Mouse (Mus musculus): ENCODE results near the gene Gm20547. TPM values are rescaled to one million over a fixed set of nuclear protein-coding genes. Genes with fewer than 3 reads are reported as not detected.

Gene Gm20547
- polyA plus RNA-seq (2015; fragmentation: Nextera tagmentation; extraction: Ambion mirVana): 0.08 TPM in 1 of 2 replicates, not detected in the other

DNA sequence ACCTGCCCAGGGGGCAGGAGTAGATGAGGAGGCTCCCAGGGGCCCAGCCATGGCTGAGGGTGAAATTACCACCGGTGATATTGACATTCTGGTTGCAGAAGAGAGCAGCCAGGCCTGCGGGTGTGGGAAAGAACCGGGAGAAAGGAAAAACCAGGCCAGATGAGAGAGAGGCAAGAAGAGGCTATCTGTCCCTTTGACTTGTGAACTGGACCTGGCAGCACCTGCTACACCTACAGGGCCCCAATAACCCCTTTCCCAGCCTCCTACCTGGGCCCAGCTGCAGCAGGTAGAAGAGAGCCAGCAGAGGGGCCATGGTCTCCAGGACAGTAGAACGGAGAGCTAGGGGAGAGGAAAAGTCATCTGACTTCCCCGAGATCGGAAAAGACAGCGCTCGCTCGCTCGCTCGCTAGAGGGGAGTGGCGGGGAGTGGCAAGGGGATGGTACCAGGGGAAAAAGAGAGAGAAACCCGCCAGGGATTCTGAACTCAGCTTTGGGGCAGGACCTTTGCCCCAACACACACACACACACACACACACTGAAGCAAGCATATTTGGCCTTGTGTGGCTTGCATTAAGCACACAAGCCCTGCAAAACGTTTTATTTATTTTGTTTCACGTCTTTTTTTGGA, at the start of gene Gm20547:
Gene Gm20547 (minus strand): TSS at position 360 of the 628 bp plus-strand sequence.
- Histone ChIP-seq H3K4me3 (replicated peaks) (no peak within 1 kb of the TSS), H3K9me3 (no peaks in the 10 kb centered on the region), H3K27ac (no peak within 1 kb of the TSS), H3K4me1 (replicated peaks) (no peaks in the 10 kb centered on the region), H3K9ac (replicated peaks) (no peak within 1 kb of the TSS), H3K36me3 (no peaks in the 10 kb centered on the region), H3K4me2 (replicated peaks) (no peak within 1 kb of the TSS), H3K27me3 (peaks cover 12% of the 10 kb centered on the region)
- no peak for ATAC-seq
- WGBS: 10% methylated on average over 15 of the region's 15 CpGs

GRCm38 (mm10) chr17:34931061-34931734, 49.4 kb upstream of the Gm20547 start, which contains the start of gene Neu1:
TSS of gene Neu1 (plus strand) at chr17:34931253.
- H3K4me3 ChIP-seq (replicated peaks): peak within 1 kb of the TSS; percentile 63
- H3K9ac ChIP-seq (replicated peaks): peak within 1 kb of the TSS; percentile 81
- 0% methylated on average over 38 of the region's 38 CpGs for WGBS
- ATAC-seq: peak; percentile 98
- peaks cover 18% of the 10 kb centered on the region for H3K36me3 ChIP-seq
- H3K4me2 ChIP-seq (replicated peaks): peak within 1 kb of the TSS; percentile 94
- H3K27ac ChIP-seq: peak within 1 kb of the TSS; percentile 52
- no peaks in the 10 kb centered on the region for H3K9me3 ChIP-seq
- no peaks in the 10 kb centered on the region for H3K27me3 ChIP-seq
- peaks cover 13% of the 10 kb centered on the region for H3K4me1 ChIP-seq (replicated peaks)

DNA sequence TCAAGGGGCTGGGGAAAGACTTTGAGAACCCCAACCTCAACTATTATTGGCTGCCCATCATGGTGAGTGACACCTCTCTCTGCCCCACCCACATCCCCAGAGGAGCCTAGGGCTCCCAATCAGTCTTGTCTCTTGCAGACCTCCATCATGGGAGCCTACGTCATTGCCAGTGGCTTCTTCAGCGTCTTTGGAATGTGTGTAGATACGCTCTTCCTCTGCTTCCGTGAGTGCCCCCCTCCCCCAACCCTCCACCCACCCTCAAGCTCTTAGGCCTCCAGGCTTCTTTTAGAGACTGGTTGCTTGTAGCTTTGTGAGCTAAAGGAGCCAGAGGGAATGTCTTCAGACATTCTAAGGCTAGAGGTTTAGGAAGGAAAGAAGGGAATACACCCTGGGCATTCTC, 47.0 kb upstream of the Gm20547 start:
- H3K27ac ChIP-seq: no peak overlapping the region
- peaks cover 3% of the 10 kb centered on the region; the same call in 1 of the 2 replicates for H3K36me3 ChIP-seq
- ATAC-seq: no peak
- H3K9me3 ChIP-seq: no peaks in the 10 kb centered on the region
- no peaks in the 10 kb centered on the region for H3K27me3 ChIP-seq
- H3K9ac ChIP-seq (replicated peaks): no peak overlapping the region
- H3K4me2 ChIP-seq (replicated peaks): no peak overlapping the region
- WGBS: 81% methylated on average over 4 of the region's 4 CpGs
- no peak overlapping the region for H3K4me3 ChIP-seq (replicated peaks)
- peaks cover 13% of the 10 kb centered on the region for H3K4me1 ChIP-seq (replicated peaks)

GRCm38 (mm10) chr17:34927306-34928019, 45.6 kb upstream of the Gm20547 start:
- no peaks in the 10 kb centered on the region for H3K9me3 ChIP-seq
- WGBS: 85% methylated on average over 18 of the region's 18 CpGs

DNA sequence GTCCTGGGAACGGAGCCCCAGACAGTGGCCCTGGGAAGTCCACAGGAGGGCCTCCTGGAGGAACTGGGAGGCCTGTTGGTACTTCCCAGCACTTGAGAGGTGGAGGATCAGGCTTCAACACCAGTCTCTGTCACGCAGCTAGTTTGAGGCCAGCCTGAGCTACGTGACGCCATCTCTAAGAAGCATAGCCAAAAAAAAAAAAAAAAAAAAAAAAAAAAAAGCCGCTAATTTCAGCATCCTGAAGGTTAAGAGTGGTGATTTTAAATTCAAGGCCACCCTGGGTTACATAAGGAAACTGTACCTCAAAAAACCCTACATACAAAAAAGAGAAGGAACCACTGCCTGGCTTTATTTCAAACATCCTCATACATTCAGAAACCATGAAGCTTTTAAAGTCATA, 42.4 kb upstream of the Gm20547 start:
- Histone ChIP-seq H3K9ac (replicated peaks) (no peak overlapping the region), H3K4me2 (replicated peaks) (no peak overlapping the region), H3K9me3 (no peaks in the 10 kb centered on the region), H3K36me3 (no peaks in the 10 kb centered on the region), H3K27ac (no peak overlapping the region), H3K4me1 (replicated peaks) (no peaks in the 10 kb centered on the region), H3K27me3 (no peaks in the 10 kb centered on the region), H3K4me3 (replicated peaks) (no peak overlapping the region)
- ATAC-seq: no peak
- 70% methylated on average over 5 of the region's 5 CpGs for WGBS

More at GRCm38 (mm10) chr17:34927306-34928019, 45.6 kb upstream of the Gm20547 start:
- no peak overlapping the region for H3K4me2 ChIP-seq (replicated peaks)
- H3K4me3 ChIP-seq (replicated peaks): no peak overlapping the region
- ATAC-seq: no peak
- H3K27ac ChIP-seq: no peak overlapping the region
- H3K9ac ChIP-seq (replicated peaks): no peak overlapping the region
- H3K36me3 ChIP-seq: no peaks in the 10 kb centered on the region
- peaks cover 12% of the 10 kb centered on the region for H3K4me1 ChIP-seq (replicated peaks)
- no peaks in the 10 kb centered on the region for H3K27me3 ChIP-seq

DNA sequence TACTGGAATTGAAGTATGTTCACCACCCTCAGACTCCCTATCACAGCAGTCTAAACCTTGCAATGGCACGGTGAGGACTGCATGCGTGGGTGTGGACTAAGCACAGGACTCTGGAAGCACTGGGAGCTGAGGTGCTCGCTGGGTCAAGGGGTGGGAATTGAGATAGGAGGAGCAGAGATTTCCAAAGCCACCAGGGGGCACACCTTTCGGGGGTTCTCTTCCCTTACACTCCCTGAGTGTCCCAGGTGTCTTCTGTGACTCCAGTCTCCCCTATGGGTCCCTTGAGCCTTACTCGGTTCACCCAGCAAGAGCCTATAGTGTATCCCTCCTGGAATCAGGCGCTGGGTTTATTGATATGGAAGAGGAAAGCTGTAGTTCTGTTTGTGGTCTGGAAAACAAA, 41.1 kb upstream of the Gm20547 start:
- no peak overlapping the region for H3K4me2 ChIP-seq (replicated peaks)
- WGBS: 48% methylated on average over 6 of the region's 6 CpGs
- no peaks in the 10 kb centered on the region for H3K9me3 ChIP-seq
- H3K4me1 ChIP-seq (replicated peaks): no peaks in the 10 kb centered on the region
- H3K27ac ChIP-seq: no peak overlapping the region
- no peaks in the 10 kb centered on the region for H3K27me3 ChIP-seq
- ATAC-seq: no peak
- H3K4me3 ChIP-seq (replicated peaks): no peak overlapping the region
- H3K9ac ChIP-seq (replicated peaks): no peak overlapping the region; the same call in 1 of the 2 replicates
- no peaks in the 10 kb centered on the region for H3K36me3 ChIP-seq

- ATAC-seq: no peak
- Histone ChIP-seq H3K36me3 (peaks cover 20% of the 10 kb centered on the region), H3K9me3 (no peaks in the 10 kb centered on the region), H3K4me2 (replicated peaks) (no peak overlapping the region), H3K4me1 (replicated peaks) (no peaks in the 10 kb centered on the region), H3K27ac (no peak overlapping the region), H3K9ac (replicated peaks) (no peak overlapping the region), H3K4me3 (replicated peaks) (no peak overlapping the region), H3K27me3 (no peaks in the 10 kb centered on the region)
- WGBS: 84% methylated on average over 9 of the region's 9 CpGs
Observed at GRCm38 (mm10) chr17:34917188-34917587, 35.3 kb upstream of the Gm20547 start.

- no peaks in the 10 kb centered on the region for H3K9me3 ChIP-seq
- no peak for ATAC-seq
- H3K4me2 ChIP-seq (replicated peaks): no peak overlapping the region
- peaks cover 29% of the 10 kb centered on the region for H3K36me3 ChIP-seq
- no peak overlapping the region for H3K4me3 ChIP-seq (replicated peaks)
- 83% methylated on average over 5 of the region's 5 CpGs for WGBS
- H3K4me1 ChIP-seq (replicated peaks): no peaks in the 10 kb centered on the region
- H3K27ac ChIP-seq: no peak overlapping the region
- no peaks in the 10 kb centered on the region for H3K27me3 ChIP-seq
- no peak overlapping the region for H3K9ac ChIP-seq (replicated peaks)
Observed at GRCm38 (mm10) chr17:34916316-34916715, 34.5 kb upstream of the Gm20547 start.

- Histone ChIP-seq H3K9ac (replicated peaks) (peak overlapping the region; percentile 32; the same call in 1 of the 2 replicates), H3K36me3 (peaks cover 38% of the 10 kb centered on the region), H3K27ac (no peak overlapping the region), H3K4me2 (replicated peaks) (no peak overlapping the region), H3K27me3 (no peaks in the 10 kb centered on the region), H3K4me1 (replicated peaks) (no peaks in the 10 kb centered on the region), H3K4me3 (replicated peaks) (no peak overlapping the region), H3K9me3 (no peaks in the 10 kb centered on the region)
- ATAC-seq: no peak
- 24% methylated on average over 11 of the region's 11 CpGs for whole genome bisulfite sequencing
Observed at GRCm38 (mm10) chr17:34915410-34915831, 33.6 kb upstream of the Gm20547 start.

GRCm38 (mm10) chr17:34913930-34914665, 32.3 kb upstream of the Gm20547 start, which contains the start of gene Slc44a4:
TSS of gene Slc44a4 (plus strand) at chr17:34914466.
- H3K9me3 ChIP-seq: no peaks in the 10 kb centered on the region
- no peak within 1 kb of the TSS for H3K4me2 ChIP-seq (replicated peaks)
- WGBS: 36% methylated on average over 18 of the region's 18 CpGs
- peak within 1 kb of the TSS; percentile 32; the same call in 1 of the 2 replicates for H3K9ac ChIP-seq (replicated peaks)
- no peak for ATAC-seq
- H3K27ac ChIP-seq: no peak within 1 kb of the TSS; the same call in 1 of the 2 replicates
- no peaks in the 10 kb centered on the region for H3K27me3 ChIP-seq
- no peaks in the 10 kb centered on the region for H3K4me1 ChIP-seq (replicated peaks)
- H3K4me3 ChIP-seq (replicated peaks): no peak within 1 kb of the TSS
- H3K36me3 ChIP-seq: peaks cover 51% of the 10 kb centered on the region

GRCm38 (mm10) chr17:34911945-34912351, 30.1 kb upstream of the Gm20547 start:
- H3K9me3 ChIP-seq: no peaks in the 10 kb centered on the region
- no peaks in the 10 kb centered on the region for H3K27me3 ChIP-seq
- H3K4me1 ChIP-seq (replicated peaks): no peaks in the 10 kb centered on the region
- peaks cover 72% of the 10 kb centered on the region for H3K36me3 ChIP-seq
- no peak overlapping the region for H3K4me2 ChIP-seq (replicated peaks)
- H3K27ac ChIP-seq: no peak overlapping the region
- WGBS: 43% methylated on average over 5 of the region's 5 CpGs
- no peak overlapping the region for H3K9ac ChIP-seq (replicated peaks)
- no peak overlapping the region for H3K4me3 ChIP-seq (replicated peaks)
- ATAC-seq: peak; percentile 69

All from midbrain, embryonic 13.5 days (tissue).